Mouse (Mus musculus) heart, postnatal 25 days (tissue): ENCODE data around the gene Mcm2. TPM values are rescaled to one million over a fixed set of nuclear protein-coding genes. Genes with fewer than 3 reads are reported as not detected.

Experiments used
- DNase-seq: peaks from one replicate; pipeline ENCODE4 v3.0.0; 2022; ENCODE audit warnings: low spot score
- intact Hi-C: fragments of 180-260 bp; cut with DNase I; formaldehyde crosslinking; loops from one replicate; pipeline ENCODE4 v1.15.1; 2025
- total RNA-seq, 2 experiments: library from RNA; stranded (reverse); gene quantifications; 2 replicates each; pipeline ENCODE4 v1.2.3; 2021

Gene Mcm2
- total RNA-seq, 2 experiments from 2014 or later = 6.1 to 7.4 TPM

- intact Hi-C loops = no loop called here
- DNase-seq = no peak
Measured at GRCm38 (mm10) chr6:88836178-88836819, 62.3 kb downstream of the Mcm2 start.

- intact Hi-C loops = no loop called here
- no peak for DNase-seq
Measured at GRCm38 (mm10) chr6:88835047-88835446, 63.5 kb downstream of the Mcm2 start.

Other genes starting within 250 kb of the Mcm2 start
- 100 to 1,000 TPM; 115 to 127 TPM for gene Mgll, start 174.4 kb downstream of the Mcm2 start, total RNA-seq
- 10 to 100 TPM; 21.9 to 23.3 TPM for gene Abtb1, start 56.8 kb downstream of the Mcm2 start, total RNA-seq
- 10 to 100 TPM; 16.5 to 16.8 TPM for gene Podxl2, start 23.7 kb downstream of the Mcm2 start, total RNA-seq
- 10 to 100 TPM; 36.4 to 37.2 TPM for gene Tpra1, start 3.5 kb upstream of the Mcm2 start, total RNA-seq